Mouse (Mus musculus) left cerebral cortex, postnatal 10 days (tissue): ENCODE measurements around the gene Snx18. TPM values are rescaled to one million over a fixed set of nuclear protein-coding genes. Genes with fewer than 3 reads are reported as not detected.

ENCODE experiments used
- DNase-seq, 2 experiments: peaks; one replicate each; pipeline ENCODE4 v3.0.0; 2021 to 2022; ENCODE audit warnings: low spot score in 2 of 2, mixed read lengths in 1 of 2; ENCODE audit errors: extremely low spot score in 1 of 2
- intact Hi-C: fragments of 180-260 bp; cut with DNase I; formaldehyde crosslinking; loops from one replicate; pipeline ENCODE4 v1.15.1; 2025
- total RNA-seq, 2 experiments: library from RNA; stranded (reverse); gene quantifications; 2 replicates each; pipeline ENCODE4 v1.2.3; 2021

The Snx18 gene
- total RNA-seq, 2 experiments from 2014 or later = 19.0 to 20.5 TPM

DNA sequence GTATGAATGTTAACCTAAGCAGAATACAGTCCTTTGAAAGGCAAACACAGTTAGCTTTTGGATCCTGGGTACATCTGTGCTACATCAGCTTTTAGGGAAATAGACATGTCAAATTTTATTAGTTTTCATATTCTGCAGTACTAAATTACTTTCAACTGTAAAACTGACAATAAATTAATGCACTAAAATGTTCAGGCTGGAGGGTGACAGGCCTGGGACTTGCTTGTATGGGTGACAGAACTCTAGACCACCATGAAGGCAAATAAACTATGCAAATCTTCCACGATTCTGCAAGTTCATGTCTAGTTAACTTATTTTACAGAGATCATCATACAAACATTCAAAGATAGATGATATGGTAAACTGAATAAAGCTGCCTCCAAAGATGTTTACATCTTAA lies 36.3 kb downstream of the Snx18 start:
- no peak for DNase-seq
- intact Hi-C loops = no loop called here

DNA sequence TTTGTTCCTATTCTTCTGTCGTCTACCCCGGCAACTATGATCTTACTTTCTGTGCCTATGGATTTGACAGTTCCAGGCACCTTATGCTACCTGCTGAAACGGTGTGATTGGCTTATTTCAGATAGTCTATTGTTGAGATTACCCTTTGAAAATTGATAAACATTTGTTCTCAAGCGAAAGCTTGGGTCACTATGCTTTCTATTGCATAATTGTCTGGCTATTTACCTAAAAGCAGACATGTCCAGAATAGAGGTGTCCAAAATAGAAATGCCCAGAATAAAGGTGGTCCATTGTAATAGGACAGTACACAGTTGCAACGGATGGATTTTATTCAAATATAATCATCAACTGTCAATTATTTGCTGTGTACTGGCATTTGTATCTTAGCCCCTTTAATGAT lies 36.9 kb downstream of the Snx18 start:
- no peak for DNase-seq
- intact Hi-C loops = no loop called here

DNA sequence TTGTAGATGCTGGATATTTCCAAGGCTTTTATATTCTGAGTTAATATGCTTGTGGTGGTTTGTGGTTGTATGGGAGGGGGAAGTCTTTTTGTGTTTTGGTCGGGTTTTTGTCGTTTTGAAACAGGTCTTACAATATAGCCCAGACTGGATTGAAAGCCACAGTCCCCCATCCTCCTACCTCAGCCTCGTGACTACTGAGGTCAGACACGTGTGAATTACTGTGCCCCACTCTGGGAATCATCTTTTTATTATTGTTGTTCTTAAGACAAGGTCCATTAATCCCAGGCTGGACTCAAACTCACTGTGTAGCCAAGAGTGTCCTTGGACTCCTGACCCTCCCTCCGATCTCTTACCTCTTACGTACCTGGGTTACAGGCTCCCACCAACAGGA lies 38.0 kb downstream of the Snx18 start:
- intact Hi-C loops = no loop called here
- DNase-seq = no peak

DNA sequence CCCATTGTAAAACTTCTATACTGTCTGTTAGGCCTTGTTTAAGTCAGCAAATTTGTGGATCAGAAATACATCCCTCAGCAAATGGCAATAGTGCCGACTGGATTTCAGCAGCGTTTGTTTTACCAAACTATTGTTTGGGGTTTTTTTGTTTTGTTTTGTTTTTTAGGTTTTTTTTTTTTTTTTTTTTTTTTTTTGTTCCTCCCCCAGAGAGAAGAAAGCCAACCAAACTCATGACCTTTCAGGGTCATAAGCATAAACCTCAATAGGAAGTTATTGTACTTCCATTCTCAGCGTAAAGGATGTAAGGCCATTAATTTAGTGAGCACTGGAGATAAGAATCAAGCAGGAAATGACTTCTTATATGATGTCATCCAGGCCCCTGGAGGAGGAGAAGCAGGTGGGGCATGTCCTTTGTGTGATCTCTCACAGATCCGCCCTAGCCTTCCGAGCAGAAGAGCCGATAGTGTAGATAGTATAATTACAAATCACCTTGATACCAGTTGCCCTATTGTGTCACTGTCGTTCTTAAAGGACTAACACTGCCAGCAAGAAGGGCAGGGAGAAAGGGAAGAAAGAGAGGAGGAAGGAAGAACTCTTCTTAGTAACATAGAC lies 38.5 kb downstream of the Snx18 start:
- intact Hi-C loops = no loop called here
- DNase-seq = no peak

DNA sequence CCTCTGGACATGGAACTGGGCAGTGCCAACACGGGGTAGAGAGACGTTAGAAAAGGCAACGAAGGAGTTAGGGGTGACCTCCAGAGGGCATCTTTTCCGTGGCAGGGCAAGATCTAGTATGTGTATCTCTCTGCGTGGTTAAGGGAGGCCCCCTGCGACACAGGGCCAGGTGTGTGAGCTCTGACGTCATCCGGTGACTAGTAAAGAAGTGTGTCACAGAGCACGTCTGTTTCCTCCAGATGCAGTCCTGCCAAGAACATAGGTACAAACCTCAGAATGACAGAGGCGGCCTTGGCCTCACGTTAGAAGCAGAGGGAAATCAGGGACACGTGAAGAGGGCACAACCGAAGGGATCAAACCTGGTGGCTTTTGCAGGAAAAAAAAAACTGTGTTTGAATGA lies 44.1 kb downstream of the Snx18 start:
- no peak for DNase-seq
- intact Hi-C loops = no loop called here

DNA sequence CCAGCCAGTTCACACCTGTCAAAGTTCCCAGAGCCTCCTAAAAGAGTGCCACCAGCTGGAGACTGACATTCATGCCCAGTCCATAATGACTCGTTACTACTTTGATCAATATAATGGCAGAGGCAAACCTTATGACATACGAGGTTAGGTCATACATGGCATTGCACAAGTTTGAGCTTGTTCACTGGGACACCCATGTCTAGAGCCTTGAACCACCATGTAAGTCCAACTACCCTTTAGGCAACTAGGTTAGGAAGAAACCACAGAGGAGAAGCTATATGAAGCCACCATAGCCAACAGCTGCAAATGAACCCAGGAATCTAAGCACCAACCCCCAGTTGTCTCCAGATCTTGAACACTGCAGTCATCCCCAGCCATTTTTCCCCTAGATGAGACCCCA lies 45.0 kb downstream of the Snx18 start:
- intact Hi-C loops = no loop called here
- DNase-seq = no peak

DNA sequence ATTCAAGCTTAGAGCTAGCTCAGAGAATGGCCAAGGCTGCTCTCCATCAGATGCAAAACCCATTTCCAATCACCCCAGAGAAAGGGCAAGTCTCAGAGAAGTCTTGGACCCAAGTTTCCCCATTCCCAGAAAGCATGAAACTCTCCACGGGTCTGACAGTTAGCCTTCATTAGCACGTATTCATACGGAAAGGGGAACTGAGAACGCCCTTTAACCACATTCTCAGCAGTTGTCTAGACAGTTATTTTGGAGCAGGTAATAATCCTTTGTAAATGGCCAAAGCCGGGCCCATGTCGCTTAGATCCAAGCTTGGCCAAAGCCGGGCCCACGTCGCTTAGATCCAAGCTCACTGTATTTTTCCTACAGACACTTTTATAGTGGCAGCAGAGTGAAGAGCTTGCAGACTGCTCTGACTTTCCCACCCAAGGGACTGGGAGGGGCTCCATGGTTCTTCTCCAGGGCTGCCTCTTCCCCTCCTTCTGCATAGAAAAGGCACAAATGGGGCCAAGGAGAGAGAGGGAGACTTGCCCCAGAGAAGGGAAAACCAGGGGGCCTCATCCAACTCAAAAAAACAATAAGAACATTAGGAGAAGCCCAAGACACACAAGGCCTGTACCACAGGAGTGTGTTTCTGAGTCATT lies 46.2 kb downstream of the Snx18 start:
- intact Hi-C loops = no loop called here
- DNase-seq = no peak

DNA sequence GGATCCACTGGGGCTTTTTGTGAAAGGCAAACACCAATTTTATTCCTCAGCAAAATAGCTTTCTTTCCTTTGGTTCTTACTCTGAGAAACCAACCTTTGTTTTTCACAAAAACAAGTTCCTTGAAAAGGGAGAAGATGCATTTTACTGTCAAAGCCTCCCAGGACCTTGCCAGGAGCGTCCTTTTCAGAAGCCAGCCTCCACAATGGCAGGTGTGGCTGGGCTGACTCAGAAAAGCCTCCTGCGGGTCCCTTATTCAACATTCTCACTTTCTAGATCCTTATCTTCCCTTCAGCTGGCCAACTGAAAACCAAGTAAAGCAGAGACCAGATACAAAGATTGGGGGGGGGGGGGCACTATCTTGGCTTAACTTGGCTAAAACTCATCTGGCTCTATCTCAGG lies 48.8 kb downstream of the Snx18 start:
- intact Hi-C loops = no loop called here
- DNase-seq = no peak

DNA sequence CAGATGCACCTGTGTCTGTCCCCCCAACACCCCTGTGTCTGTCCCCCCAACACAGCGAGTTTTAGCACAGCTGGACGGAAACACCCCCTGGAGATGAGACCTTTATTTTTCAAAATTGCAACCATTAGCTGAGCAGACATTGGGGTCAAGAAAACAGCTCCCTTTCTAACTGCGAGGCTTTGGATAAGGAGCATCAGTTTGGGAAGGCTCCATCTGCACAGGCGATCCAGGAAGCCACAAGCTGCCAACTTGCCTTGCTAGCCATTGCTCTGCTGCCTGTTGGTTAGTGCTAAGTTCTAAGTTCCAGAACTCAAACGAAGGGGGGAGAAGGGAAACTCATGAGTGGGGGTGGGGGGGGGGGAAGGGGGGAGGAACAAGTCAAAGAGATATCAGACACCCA lies 51.4 kb downstream of the Snx18 start:
- intact Hi-C loops = no loop called here
- no peak for DNase-seq

DNA sequence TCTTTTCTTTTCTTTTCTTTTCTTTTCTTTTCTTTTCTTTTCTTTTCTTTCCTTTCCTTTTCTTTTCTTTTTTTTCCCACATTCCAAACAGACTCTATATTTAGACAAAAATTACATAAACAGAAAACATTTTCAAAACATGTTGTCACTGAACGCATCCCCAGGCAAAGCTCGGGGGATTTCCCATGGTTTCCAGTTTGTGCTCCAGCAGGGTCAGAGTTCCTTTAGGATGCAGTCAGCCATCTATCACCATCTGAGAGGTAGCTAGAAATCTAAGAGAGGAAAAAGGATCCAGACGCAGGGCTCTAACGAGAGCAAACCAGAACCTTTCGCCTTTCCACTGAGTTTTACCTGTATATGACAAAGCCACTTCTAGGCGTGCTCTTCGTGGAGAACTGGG lies 52.0 kb downstream of the Snx18 start:
- no peak for DNase-seq
- intact Hi-C loops = no loop called here

DNA sequence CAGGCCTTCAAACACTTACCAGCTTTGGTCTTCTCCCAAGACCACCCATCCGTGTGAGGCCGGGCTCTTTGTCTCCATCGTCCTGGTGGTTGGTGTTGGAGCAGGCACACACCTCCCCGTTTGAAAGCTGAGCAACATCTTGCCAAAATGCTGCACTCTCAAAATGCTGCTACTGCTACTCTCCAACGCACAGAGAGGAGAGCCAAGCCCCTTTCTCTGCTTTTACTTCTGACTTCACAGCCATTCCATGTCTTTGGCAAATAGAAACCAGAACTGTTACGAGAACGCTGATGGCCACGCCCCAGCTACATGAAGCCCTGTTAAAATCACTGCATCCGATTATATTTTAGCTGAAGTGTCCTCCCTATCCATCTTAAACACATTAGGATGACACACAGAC lies 58.7 kb downstream of the Snx18 start:
- DNase-seq = no peak
- intact Hi-C loops = no loop called here

DNA sequence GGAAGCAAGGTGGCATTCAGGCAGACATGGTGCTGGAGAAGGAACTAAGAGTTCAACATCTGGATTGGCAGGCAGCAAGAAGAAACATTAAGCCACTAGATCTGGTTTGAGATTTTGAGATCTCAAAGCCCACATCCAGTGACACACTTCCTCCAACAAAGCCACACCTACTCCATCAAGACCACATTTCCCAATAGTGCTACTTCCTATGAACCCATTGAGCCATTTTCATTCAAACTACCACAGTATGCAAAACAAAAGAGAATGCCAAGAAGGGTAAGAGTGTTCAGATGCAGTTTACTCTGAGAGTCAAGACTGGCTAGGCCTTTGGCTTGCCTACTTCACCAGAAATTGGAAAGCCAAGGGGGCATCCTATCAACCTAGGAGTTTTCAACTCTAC lies 61.8 kb downstream of the Snx18 start:
- no peak for DNase-seq
- intact Hi-C loops = no loop called here

DNA sequence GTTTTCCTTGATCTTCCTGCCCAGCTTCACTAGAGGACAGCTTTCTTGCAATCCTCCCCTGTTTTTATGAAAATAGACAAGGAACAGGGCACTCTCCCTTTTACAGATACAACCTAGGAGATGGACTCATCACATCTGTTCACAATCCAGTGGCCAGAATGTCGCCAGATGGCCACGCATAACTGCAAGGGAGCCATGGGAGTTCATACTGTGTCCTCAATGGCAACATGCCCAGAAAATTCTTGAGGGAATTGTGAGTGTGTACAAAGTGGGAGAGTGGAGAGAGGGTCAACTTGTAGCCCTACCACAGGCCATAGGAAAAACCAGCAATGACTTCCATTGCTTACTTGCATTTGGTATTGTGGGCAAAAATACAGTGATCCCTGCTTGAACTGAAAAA lies 63.1 kb downstream of the Snx18 start:
- no peak for DNase-seq
- intact Hi-C loops = no loop called here

DNA sequence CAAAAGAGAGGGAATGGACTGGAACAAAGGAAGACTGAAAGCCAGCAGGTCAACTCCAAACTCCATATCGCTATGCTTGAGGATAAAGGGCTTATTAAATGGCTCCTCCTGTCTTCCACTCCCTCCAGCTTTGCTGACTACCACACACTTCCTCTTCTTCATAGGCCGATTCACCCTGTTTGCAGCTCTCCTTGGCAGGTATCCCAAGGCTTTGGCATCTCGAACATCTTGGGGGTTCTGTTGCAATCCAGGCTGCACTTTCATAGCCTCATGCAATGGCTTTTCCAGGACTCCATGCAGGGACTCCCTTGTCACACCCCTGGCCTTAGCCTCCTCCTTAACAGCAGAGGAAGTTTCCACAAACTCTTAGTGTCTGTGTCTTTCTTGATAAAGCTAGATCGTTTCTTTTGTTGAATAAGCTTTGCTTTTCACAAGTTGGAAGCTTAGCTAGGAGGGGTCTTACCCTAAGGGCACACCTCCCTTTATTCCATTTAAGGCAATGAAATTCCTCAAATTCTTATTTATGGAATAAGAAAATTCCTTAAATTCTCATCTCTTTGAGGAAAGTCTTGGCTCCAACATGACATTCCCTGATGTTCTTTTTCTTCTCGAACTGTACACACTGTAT lies 64.6 kb downstream of the Snx18 start:
- intact Hi-C loops = no loop called here
- no peak for DNase-seq

DNA sequence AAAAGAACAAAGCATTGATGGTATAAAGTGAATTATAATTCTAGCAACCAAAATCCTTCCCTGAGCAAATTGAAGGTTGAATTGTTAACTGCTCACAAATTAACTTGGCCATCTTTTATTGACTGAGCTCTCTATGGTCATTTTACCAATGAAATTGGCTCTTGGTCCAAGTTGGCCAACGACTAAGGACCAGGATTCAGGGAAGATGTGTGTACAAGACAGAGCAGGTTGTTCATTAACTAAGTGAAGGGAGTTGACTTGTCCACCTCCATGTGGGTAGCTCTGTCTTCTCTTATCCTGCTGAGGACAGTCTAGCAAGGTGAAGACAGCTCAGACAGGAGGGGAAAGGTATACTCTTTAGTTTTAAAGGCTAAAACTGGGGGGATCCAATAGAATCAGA lies 66.0 kb downstream of the Snx18 start:
- intact Hi-C loops = no loop called here
- no peak for DNase-seq

DNA sequence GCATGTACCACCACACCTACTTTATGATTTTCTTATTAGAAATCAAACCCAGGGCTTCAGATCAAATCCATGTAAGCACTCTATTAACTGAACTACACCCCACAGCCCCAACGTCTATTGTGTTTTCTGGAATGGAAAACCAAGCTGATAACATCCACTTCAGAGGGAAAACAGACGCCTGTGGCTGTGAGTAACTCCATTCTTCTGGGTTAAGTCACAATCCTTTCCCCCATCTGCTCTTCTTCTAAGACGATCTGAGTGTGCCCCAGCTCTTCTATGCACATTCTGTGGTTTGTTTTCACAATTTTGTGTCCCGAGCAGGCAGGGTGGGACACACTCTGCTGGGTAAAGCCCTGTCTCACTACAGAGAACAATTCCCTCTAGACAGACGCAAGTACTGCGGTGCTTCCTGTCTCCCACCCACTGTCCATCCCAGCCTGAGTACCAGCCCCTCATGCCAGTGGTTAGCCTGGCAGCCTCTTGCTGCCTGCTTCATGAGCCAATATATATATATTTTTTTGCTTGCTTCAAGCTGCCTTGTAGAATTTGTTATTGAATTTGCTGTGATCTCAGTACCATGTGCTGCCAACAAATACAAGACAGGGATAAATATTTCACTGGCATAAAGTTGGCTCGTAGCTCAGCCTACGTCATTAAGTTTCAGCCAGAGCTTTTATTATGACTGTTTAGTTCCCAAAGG lies 67.3 kb downstream of the Snx18 start:
- intact Hi-C loops = no loop called here
- DNase-seq = no peak

DNA sequence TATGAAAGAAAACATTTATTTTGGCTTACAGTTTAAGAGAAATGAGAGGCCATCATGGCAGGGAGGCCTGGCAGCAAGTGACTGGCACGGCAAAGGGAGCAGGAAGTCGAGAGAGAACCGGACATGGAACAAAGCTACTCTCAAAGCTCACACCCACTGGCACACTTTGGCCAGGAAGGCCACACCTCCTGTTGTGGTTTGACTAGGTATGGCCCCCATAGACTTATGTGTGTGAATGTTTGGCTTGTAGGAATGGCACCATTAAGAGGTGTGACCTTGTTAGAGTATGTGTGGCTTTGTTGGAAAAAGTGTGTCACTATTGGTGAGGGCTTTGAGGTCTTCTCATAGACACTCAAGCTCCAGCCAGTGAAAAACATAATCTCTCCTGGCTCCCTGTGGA lies 69.3 kb downstream of the Snx18 start:
- intact Hi-C loops = no loop called here

DNA sequence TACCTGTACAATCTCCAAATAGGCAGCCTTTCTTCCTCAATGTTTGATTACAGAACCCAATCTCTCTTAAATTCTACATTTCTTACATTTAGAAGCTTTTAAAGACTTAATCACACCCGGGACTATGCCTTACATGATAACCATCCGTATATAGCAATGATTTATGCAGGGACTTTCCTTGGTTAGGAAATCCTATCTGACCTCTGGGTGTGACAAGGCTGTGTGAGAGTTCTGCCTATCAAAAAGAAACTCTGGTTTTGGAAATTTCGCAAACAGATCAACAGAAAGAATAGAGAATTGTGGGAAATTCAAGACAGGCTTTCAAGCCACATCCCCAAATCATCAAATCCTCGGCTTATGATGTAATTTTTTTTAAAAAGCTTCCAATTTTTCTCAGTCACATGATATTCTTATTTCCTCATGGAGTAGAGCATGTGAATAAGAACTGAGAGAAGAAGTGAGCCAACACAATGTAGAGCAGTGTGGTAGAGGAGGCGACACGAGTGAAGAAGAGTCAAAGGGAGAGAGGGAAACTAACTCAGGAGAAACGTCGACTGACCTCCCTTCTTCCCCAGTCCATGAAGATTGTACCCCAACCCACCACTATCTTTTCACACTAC lies 70.4 kb downstream of the Snx18 start:
- intact Hi-C loops = no loop called here
- no peak for DNase-seq

More for the DNA sequence above, 69.3 kb downstream of the Snx18 start:
- no peak for DNase-seq

DNA sequence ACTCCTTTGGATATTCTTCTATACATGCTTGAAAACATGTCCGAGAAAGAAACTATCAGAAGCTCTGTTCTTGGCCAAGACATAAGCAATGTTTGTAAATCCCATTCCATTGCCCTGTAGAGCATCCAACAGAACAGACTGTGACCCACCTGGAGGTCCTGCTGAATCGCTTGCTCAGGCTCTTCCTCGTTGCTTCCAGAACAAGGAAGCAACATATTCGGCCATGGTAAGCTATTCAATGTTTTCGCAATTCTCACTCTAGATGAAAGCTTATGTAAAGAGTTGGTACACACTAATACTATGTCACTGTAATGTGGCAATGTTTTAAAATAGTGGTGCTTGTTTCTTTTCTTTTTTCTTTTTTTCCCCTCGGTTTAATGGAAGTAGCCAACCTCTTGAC lies 76.0 kb downstream of the Snx18 start:
- intact Hi-C loops = no loop called here
- no peak for DNase-seq
